Mouse (Mus musculus) heart, embryonic 11.5 days (tissue): ENCODE results near the gene Atp9a. TPM values are rescaled to one million over a fixed set of nuclear protein-coding genes. Genes with fewer than 3 reads are reported as not detected.

ENCODE experiments used
- ATAC-seq: fragments of 200-750 bp; cut with Nextera tagmentation; replicated peaks from 2 replicates; pipeline ENCODE4 v1.8.0; 2017; ENCODE audit warnings: moderate library complexity; ENCODE audit not compliant: insufficient number of reproducible peaks, low FRiP score, low TSS enrichment
- H3K27ac ChIP-seq: fragments of 300-500 bp; sonication (generic); 2 replicates; pipeline ENCODE4 v1.5.1; 2014; ENCODE audit warnings: mild to moderate bottlenecking, low read depth, low read length
- H3K27me3 ChIP-seq: fragments of 300-500 bp; sonication (generic); 2 replicates; pipeline ENCODE4 v1.6.1; 2014; ENCODE audit warnings: mild to moderate bottlenecking, low read length, mixed read lengths; ENCODE audit not compliant: control insufficient read depth, insufficient read depth
- H3K36me3 ChIP-seq: fragments of 300-500 bp; sonication (generic); 2 replicates; pipeline ENCODE4 v1.6.1; 2014; ENCODE audit warnings: mild to moderate bottlenecking, low read length, moderate library complexity, mixed read lengths; ENCODE audit not compliant: control insufficient read depth, insufficient read depth
- H3K4me1 ChIP-seq: fragments of 300-500 bp; sonication (generic); 2 replicates; pipeline ENCODE4 v1.6.1; 2014; ENCODE audit warnings: low read length; ENCODE audit not compliant: control insufficient read depth, insufficient read depth
- H3K4me2 ChIP-seq: fragments of 300-500 bp; sonication (generic); 2 replicates; pipeline ENCODE4 v1.6.1; 2014; ENCODE audit warnings: mild to moderate bottlenecking, moderate library complexity
- H3K4me3 ChIP-seq: fragments of 300-500 bp; sonication (generic); 2 replicates; pipeline ENCODE4 v1.5.1; 2014; ENCODE audit warnings: low read depth, low read length
- H3K9ac ChIP-seq: fragments of 300-500 bp; sonication (generic); 2 replicates; pipeline ENCODE4 v1.6.1; 2014; ENCODE audit warnings: mild to moderate bottlenecking, low read depth, low read length, moderate library complexity
- H3K9me3 ChIP-seq: fragments of 300-500 bp; sonication (generic); replicated peaks from 2 replicates; pipeline ENCODE4 v1.6.1; 2016; ENCODE audit warnings: low read length; ENCODE audit not compliant: control insufficient read depth
- WGBS: fragments of 180-500 bp; shearing (Covaris S2); extraction: QIAGEN DNeasy Blood & Tissue Kit; methylation state at CpG from one replicate; pipeline ENCODE4 v1.1.7; 2014; ENCODE audit not compliant: insufficient replicate concordance; 5-methylcytosine and 5-hydroxymethylcytosine counted together
- polyA plus RNA-seq: library from polyadenylated mRNA; unstranded; fragments of >200 nt; fragmentation: Nextera tagmentation; extraction: Ambion mirVana; gene quantifications from 2 replicates; pipeline ENCODE4 v1.2.1, GENCODE M21; 2014

Atp9a gene
- polyA plus RNA-seq, 1 experiment from 2014 or later, result 7.5 TPM

DNA sequence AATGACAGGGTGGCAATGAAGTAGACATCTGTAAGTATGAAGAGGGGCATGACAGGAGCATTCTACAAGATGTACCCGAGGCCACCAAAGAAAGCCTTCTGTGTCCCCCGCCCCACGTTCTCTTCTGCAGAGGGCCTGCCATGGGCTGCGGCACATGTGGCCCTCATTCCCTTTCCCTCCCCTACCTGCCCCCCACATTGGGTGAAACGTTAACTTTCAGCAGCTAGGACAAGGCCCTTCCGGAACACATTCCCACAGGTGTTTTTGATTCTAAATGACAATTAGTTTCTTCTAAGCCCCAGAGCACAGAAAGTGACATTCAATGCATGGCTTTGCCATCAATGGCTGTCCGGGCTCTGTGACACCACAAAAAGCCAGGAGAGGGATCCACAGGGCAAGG, 107.3 kb downstream of the Atp9a start:
- Histone ChIP-seq H3K27ac (no peak overlapping the region), H3K9me3 (no peaks in the 10 kb centered on the region), H3K9ac (no peak overlapping the region), H3K27me3 (peaks cover 63% of the 10 kb centered on the region), H3K4me3 (no peak overlapping the region), H3K4me2 (no peak overlapping the region), H3K4me1 (peaks cover 27% of the 10 kb centered on the region), H3K36me3 (no peaks in the 10 kb centered on the region)
- no peak for ATAC-seq
- 50% methylated on average over 7 of the region's 7 CpGs for WGBS

DNA sequence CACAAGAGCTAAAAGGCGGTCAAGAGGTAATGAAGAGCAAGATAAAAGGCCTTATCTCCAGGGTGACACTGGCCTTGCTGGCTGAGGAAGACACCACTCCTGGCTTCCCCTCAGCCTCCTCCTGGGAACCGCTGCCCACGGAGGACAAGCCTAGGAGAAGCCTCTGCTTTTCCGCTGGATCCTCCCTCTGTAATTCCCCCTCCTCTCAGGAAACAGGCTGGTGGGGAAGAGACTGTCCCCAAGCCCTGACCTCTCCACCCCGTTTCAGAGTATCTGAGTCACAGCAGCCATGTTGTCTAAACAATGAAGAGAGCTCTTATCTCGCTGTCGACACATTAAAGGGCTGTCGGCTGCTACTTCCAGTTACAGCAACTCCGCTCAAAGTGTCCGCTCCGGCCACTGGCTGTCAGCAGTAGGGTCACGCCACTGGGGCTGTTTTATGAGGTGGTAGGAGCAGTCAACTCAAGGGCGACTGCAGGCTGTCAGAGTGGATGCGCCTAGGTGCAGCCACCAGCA, 108.8 kb downstream of the Atp9a start:
- ATAC-seq, result peak; percentile 74
- Histone ChIP-seq H3K27me3 (peaks cover 56% of the 10 kb centered on the region), H3K4me1 (peaks cover 27% of the 10 kb centered on the region), H3K4me3 (peak overlapping the region; percentile 5; the same call in 1 of the 2 replicates), H3K4me2 (peak overlapping the region; percentile 56), H3K36me3 (no peaks in the 10 kb centered on the region), H3K9ac (peak overlapping the region; percentile 49; the same call in 1 of the 2 replicates), H3K27ac (peak overlapping the region; percentile 80), H3K9me3 (no peaks in the 10 kb centered on the region)
- WGBS, result 2% methylated on average over 14 of the region's 14 CpGs

DNA sequence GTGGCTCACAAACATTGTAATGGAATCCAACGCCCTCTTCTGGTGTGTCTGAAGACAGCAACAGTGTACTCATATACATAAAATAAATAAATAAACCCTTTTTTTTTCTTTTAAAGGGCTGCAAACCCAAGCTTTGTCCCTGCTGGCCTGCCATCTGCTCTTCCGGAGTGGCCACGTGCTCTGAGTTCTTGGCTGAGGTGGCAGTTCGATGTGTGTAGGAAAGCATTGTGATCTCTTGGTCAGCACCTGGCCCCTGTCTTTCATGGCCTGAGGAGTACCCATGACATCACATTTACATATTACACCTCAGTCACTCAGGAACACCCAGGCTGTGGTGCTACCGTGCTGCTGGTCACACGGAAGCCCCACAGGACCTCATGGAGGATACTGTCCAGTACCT, 109.7 kb downstream of the Atp9a start:
- H3K27ac ChIP-seq, result peak overlapping the region; percentile 80; the same call in 1 of the 2 replicates
- peaks cover 27% of the 10 kb centered on the region for H3K4me1 ChIP-seq
- H3K36me3 ChIP-seq, result no peaks in the 10 kb centered on the region
- H3K9ac ChIP-seq, result peak overlapping the region; percentile 49; the same call in 1 of the 2 replicates
- no peaks in the 10 kb centered on the region for H3K9me3 ChIP-seq
- peak overlapping the region; percentile 56; the same call in 1 of the 2 replicates for H3K4me2 ChIP-seq
- WGBS, result 57% methylated on average over 6 of the region's 6 CpGs
- no peak overlapping the region for H3K4me3 ChIP-seq
- H3K27me3 ChIP-seq, result peaks cover 51% of the 10 kb centered on the region
- no peak for ATAC-seq

DNA sequence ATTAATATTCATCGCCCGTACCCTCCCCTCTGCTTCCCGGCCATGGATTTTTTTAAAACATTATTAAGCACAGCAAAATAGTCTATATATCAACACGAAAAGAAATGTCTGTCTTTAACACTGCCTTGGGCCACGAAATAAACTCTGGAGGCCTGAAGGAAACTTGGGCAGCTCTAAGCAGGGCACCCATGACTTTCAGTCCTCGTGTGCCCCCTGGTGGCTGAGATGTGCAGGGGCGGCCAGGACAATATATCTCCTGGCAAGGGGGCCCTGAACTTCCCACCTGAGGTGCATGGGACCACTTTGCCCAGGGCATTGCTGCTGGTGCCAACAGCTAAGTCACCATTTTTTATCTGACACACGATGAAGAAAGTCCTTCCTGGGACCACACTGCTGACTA, 113.4 kb downstream of the Atp9a start:
- no peak overlapping the region for H3K9ac ChIP-seq
- 0 out of 2 replicates have a peak, but pooled peaks cover 3% of the 10 kb centered on the region for H3K9me3 ChIP-seq
- peaks cover 38% of the 10 kb centered on the region for H3K27me3 ChIP-seq
- H3K4me1 ChIP-seq, result peaks cover 12% of the 10 kb centered on the region
- ATAC-seq, result no peak
- no peak overlapping the region for H3K4me3 ChIP-seq
- no peaks in the 10 kb centered on the region for H3K36me3 ChIP-seq
- 28% methylated on average over 8 of the region's 8 CpGs for WGBS
- no peak overlapping the region for H3K4me2 ChIP-seq
- no peak overlapping the region for H3K27ac ChIP-seq

DNA sequence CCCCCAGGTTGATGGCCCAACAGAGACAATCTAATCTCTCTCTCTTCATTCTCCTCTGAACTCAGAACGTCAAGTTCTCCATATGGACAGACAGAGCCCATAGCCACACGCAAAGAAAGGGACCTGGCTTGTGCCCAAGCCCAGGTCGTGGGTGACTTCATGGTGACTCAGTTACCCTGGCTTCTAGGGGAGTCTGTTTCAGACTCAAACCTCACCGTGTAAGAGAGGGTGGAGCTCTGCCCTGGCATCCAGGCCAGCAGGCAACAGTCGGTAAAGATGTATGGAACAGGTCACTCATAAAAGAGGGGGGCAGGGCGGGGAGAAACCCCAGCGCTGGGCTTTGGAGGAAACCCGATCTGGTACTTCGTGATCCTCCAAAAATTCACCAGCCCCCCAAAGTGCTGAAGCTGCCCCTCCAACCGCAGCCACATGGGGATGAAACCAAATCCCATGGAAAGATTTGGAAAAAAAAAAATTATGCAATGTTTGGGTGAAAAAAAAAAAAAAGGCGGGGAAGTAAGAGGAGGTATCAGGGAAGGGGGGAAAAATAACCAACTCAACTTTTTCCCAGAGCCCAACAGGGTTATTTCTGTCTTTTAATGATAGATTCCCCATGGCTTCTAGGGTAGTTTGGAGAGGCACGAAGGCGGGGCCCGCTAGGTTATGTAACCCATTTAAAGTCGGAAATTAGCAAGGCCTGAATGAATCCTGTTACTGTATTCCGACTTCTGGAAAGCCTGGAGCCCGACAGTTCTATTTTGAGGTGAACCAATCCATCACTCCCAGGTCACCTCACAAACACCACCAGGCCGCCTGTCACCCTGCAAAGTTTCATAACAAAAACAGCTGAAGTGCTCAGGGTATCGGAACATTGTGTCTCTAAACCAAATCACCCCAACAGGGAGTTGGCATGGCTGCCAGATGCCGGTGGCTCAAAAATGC, 114.1 kb downstream of the Atp9a start:
- no peak overlapping the region for H3K4me3 ChIP-seq
- no peak overlapping the region for H3K9ac ChIP-seq
- H3K9me3 ChIP-seq, result 0 out of 2 replicates have a peak, but pooled peaks cover 3% of the 10 kb centered on the region
- WGBS, result 58% methylated on average over 20 of the region's 20 CpGs
- no peak overlapping the region for H3K4me2 ChIP-seq
- H3K36me3 ChIP-seq, result no peaks in the 10 kb centered on the region
- no peak for ATAC-seq
- H3K4me1 ChIP-seq, result peaks cover 5% of the 10 kb centered on the region
- H3K27me3 ChIP-seq, result peaks cover 38% of the 10 kb centered on the region
- no peak overlapping the region for H3K27ac ChIP-seq

DNA sequence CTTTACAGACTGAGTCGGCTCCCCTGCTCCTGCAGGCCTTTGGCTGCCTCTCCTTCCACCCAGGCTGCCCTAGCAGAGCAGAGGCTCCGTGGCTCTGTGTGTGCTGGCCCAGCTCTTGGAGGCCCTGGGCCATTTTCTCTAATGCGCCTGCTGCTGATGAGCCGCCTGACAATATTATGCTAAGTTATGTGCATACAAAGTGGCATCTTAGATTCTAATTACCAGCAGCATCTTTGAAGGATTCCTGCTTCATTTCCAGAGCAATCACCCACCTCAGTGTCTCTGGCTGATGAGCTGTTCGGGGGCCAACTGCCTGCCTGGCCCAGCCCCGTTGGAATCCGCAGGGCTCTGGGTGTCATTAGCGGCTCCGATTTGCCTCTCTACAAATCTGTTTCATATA, 115.8 kb downstream of the Atp9a start:
- ATAC-seq, result no peak
- no peak overlapping the region for H3K4me2 ChIP-seq
- H3K9me3 ChIP-seq, result peaks cover 3% of the 10 kb centered on the region; the same call in 1 of the 2 replicates
- H3K4me1 ChIP-seq, result no peaks in the 10 kb centered on the region
- no peak overlapping the region for H3K9ac ChIP-seq
- 81% methylated on average over 9 of the region's 9 CpGs for WGBS
- H3K27me3 ChIP-seq, result peaks cover 38% of the 10 kb centered on the region
- H3K4me3 ChIP-seq, result no peak overlapping the region
- no peaks in the 10 kb centered on the region for H3K36me3 ChIP-seq
- no peak overlapping the region for H3K27ac ChIP-seq

DNA sequence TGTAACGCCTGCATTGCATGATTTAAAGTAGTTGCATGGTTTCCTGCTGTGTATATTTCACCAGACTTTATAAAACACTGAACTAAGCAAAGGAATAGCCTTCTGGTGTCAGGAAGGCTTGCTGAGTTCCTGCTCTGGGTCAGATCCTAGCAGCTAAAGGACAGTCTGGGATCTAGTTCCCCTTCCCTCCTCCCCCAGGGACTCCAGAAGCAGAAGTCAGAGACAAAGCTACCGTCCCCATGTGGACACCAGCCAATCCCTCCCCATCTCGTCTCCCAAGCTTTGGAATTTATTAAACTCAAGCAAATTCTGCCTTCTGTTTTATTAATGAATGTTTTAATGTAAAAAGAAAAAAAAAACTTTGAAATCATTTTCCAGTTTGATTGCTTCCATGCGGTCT, 117.1 kb downstream of the Atp9a start:
- Histone ChIP-seq H3K27ac (no peak overlapping the region), H3K9ac (no peak overlapping the region), H3K4me3 (no peak overlapping the region), H3K36me3 (no peaks in the 10 kb centered on the region), H3K27me3 (peaks cover 28% of the 10 kb centered on the region), H3K4me1 (no peaks in the 10 kb centered on the region), H3K4me2 (no peak overlapping the region), H3K9me3 (peaks cover 3% of the 10 kb centered on the region; the same call in 1 of the 2 replicates)
- 71% methylated on average over 4 of the region's 4 CpGs for WGBS
- ATAC-seq, result no peak

DNA sequence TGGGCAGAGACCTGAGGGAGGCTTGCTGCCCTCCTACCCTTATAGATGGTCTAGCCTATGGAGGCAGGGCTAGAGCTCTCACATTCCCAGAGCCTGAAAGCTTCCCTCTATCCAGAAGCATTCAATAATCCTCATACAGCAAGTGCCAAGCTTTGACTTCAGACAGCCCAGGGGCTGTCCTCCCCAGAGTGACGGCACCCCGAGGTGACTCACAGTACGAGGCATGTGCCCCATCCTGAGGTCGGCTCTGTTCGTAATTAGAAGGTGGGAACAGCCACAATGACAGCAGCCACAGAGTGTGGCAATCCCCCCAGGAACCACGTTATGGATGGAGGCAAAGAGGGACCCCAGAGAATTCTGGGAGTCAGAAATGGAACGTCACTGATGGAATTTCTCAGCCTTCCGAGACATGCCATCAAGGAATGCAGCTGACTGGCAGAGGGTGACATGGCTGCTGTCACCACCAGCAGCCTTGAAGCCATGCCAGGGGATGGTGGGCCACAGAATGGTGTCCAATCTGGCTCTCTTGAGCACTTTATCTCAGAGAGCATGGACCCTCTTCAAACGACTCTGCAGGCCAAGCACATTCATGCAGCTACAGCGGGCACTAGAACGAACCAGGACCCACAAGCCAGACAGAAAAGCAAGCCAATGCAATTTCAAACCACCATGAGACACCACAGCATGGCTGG, 121.0 kb downstream of the Atp9a start:
- Histone ChIP-seq H3K4me2 (no peak overlapping the region), H3K9me3 (peaks cover 3% of the 10 kb centered on the region; the same call in 1 of the 2 replicates), H3K27ac (no peak overlapping the region), H3K27me3 (peaks cover 15% of the 10 kb centered on the region), H3K9ac (no peak overlapping the region), H3K36me3 (no peaks in the 10 kb centered on the region), H3K4me1 (0 out of 2 replicates have a peak, but pooled peaks cover 3% of the 10 kb centered on the region), H3K4me3 (no peak overlapping the region)
- WGBS, result 62% methylated on average over 11 of the region's 11 CpGs
- ATAC-seq, result no peak
